Mouse (Mus musculus) lung, postnatal 0 days (tissue): ENCODE measurements around the gene Ergic1. TPM values are rescaled to one million over a fixed set of nuclear protein-coding genes. Genes with fewer than 3 reads are reported as not detected.
A peak's percentile ranks its signal among the peaks of the same experiment; 100 is the strongest.

Experiments
- ATAC-seq: fragments of 200-750 bp; cut with Nextera tagmentation; 2 replicates; pipeline ENCODE4 v1.8.0; 2017; ENCODE audit warnings: moderate library complexity
- DNase-seq: peaks from one replicate; pipeline ENCODE4 v3.0.0-alpha.2; 2016; ENCODE audit warnings: low spot score
- H3K27ac ChIP-seq: fragments of 300-500 bp; sonication (generic); 2 replicates; pipeline ENCODE4 v1.5.1; 2014; ENCODE audit warnings: antibody characterized with exemption, mild to moderate bottlenecking, low read length, mixed read lengths
- H3K27me3 ChIP-seq: fragments of 300-500 bp; sonication (generic); replicated peaks from 2 replicates; pipeline ENCODE4 v1.6.1; 2014; ENCODE audit warnings: low read length, mixed read lengths; ENCODE audit not compliant: insufficient read depth
- H3K36me3 ChIP-seq: fragments of 300-500 bp; sonication (generic); 2 replicates; pipeline ENCODE4 v1.6.1; 2014; ENCODE audit warnings: low read length, mixed read lengths; ENCODE audit not compliant: insufficient read depth
- H3K4me1 ChIP-seq: fragments of 300-500 bp; sonication (generic); 2 replicates; pipeline ENCODE4 v1.6.1; 2014; ENCODE audit warnings: antibody characterized with exemption, low read depth, low read length, mixed read lengths; ENCODE audit not compliant: insufficient read depth
- H3K4me2 ChIP-seq: fragments of 300-500 bp; sonication (generic); replicated peaks from 2 replicates; pipeline ENCODE4 v1.6.1; 2014; ENCODE audit warnings: low read depth, mild to moderate bottlenecking, low read length, moderate library complexity, mixed read lengths
- H3K4me3 ChIP-seq: fragments of 300-500 bp; sonication (generic); 2 replicates; pipeline ENCODE4 v1.5.1; 2014; ENCODE audit warnings: low read depth, low read length
- H3K9ac ChIP-seq: fragments of 300-500 bp; sonication (generic); replicated peaks from 2 replicates; pipeline ENCODE4 v1.6.1; 2014; ENCODE audit warnings: low read depth, mild to moderate bottlenecking
- H3K9me3 ChIP-seq: fragments of 300-500 bp; sonication (generic); 2 replicates; pipeline ENCODE4 v1.6.1; 2016; ENCODE audit warnings: low read length, mixed read lengths
- CTCF ChIP-seq: IDR thresholded peaks from 2 replicates; pipeline ENCODE4 v1.5.1; 2016; ENCODE audit warnings: antibody characterized with exemption, mild to moderate bottlenecking
- EP300 ChIP-seq: IDR thresholded peaks from 2 replicates; pipeline ENCODE4 v1.6.1; 2016; ENCODE audit warnings: antibody characterized with exemption, mild to moderate bottlenecking, control low read depth
- WGBS: fragments of 180-500 bp; shearing (Covaris S2); extraction: QIAGEN DNeasy Blood & Tissue Kit; methylation state at CpG from one replicate; pipeline ENCODE4 v1.1.7; 2014; 5-methylcytosine and 5-hydroxymethylcytosine counted together
- polyA plus RNA-seq: library from polyadenylated mRNA; unstranded; fragments of >200 nt; fragmentation: Nextera tagmentation; extraction: Ambion mirVana; gene quantifications from 2 replicates; pipeline ENCODE4 v1.2.1, GENCODE M21; 2015

Gene Ergic1
- polyA plus RNA-seq, 1 experiment from 2014 or later, result 50.6 TPM

GRCm38 (mm10) chr17:26549148-26549809 lies 12.0 kb upstream of the Ergic1 start:
- peak; percentile 76 for ATAC-seq
- H3K4me2 ChIP-seq, result 0 out of 2 replicates have a peak overlapping the region, but pooled peaks have one; percentile 12
- no peaks in the 10 kb centered on the region for H3K27me3 ChIP-seq
- H3K4me1 ChIP-seq, result peaks cover 5% of the 10 kb centered on the region
- peak; percentile 65 for DNase-seq
- no peaks in the 10 kb centered on the region for H3K9me3 ChIP-seq
- H3K36me3 ChIP-seq, result no peaks in the 10 kb centered on the region
- H3K4me3 ChIP-seq, result no peak overlapping the region
- peak overlapping the region; percentile 72 for H3K27ac ChIP-seq
- peak overlapping the region; percentile 16; the same call in 1 of the 2 replicates for H3K9ac ChIP-seq
- no peak; the same call in none of the 2 replicates for TF ChIP-seq EP300
- no peak for TF ChIP-seq CTCF
- WGBS, result 10% methylated on average over 12 of the region's 12 CpGs

- H3K9me3 ChIP-seq, result no peaks in the 10 kb centered on the region
- 85% methylated on average over 6 of the region's 6 CpGs for WGBS
- peaks cover 5% of the 10 kb centered on the region for H3K4me1 ChIP-seq
- no peak overlapping the region for H3K27ac ChIP-seq
- no peak overlapping the region for H3K4me3 ChIP-seq
- no peak for TF ChIP-seq EP300
- no peak for TF ChIP-seq CTCF
- H3K9ac ChIP-seq, result no peak overlapping the region
- no peak overlapping the region for H3K4me2 ChIP-seq
- no peak for DNase-seq
- H3K27me3 ChIP-seq, result no peaks in the 10 kb centered on the region
- no peak for ATAC-seq
- no peaks in the 10 kb centered on the region for H3K36me3 ChIP-seq
Observed at GRCm38 (mm10) chr17:26551104-26551503, 10.2 kb upstream of the Ergic1 start.

GRCm38 (mm10) chr17:26553033-26553432 lies 8.3 kb upstream of the Ergic1 start:
- no peak overlapping the region for H3K4me2 ChIP-seq

GRCm38 (mm10) chr17:26560526-26561289 lies 581 bp upstream of the Ergic1 start:
- Histone ChIP-seq H3K4me1 (peaks cover 21% of the 10 kb centered on the region), H3K27me3 (no peaks in the 10 kb centered on the region), H3K36me3 (no peaks in the 10 kb centered on the region), H3K9ac (peak overlapping the region; percentile 32), H3K27ac (peak overlapping the region; percentile 72), H3K4me3 (peak overlapping the region; percentile 68), H3K4me2 (peak overlapping the region; percentile 96), H3K9me3 (no peaks in the 10 kb centered on the region)
- ATAC-seq (peak; percentile 6; the same call in 1 of the 2 replicates), DNase-seq (no peak)
- TF ChIP-seq CTCF (no peak), EP300 (no peak)
- WGBS, result 30% methylated on average over 9 of the region's 9 CpGs

More at GRCm38 (mm10) chr17:26553033-26553432, 8.3 kb upstream of the Ergic1 start:
- DNase-seq, result no peak
- WGBS, result 77% methylated on average over 3 of the region's 3 CpGs
- no peaks in the 10 kb centered on the region for H3K27me3 ChIP-seq
- no peak for ATAC-seq
- H3K4me3 ChIP-seq, result no peak overlapping the region
- no peak for TF ChIP-seq EP300
- no peak for TF ChIP-seq CTCF
- H3K4me1 ChIP-seq, result peaks cover 5% of the 10 kb centered on the region
- H3K9me3 ChIP-seq, result no peaks in the 10 kb centered on the region
- H3K27ac ChIP-seq, result no peak overlapping the region
- H3K36me3 ChIP-seq, result no peaks in the 10 kb centered on the region
- no peak overlapping the region for H3K9ac ChIP-seq

GRCm38 (mm10) chr17:26561651-26562181 lies 427 bp downstream of the Ergic1 start, which contains the start of gene Dusp1:
Gene Dusp1, minus strand, starts transcription at chr17:26562128.
- Histone ChIP-seq H3K4me2 (peak within 1 kb of the TSS; percentile 96), H3K27me3 (no peaks in the 10 kb centered on the region), H3K27ac (peak within 1 kb of the TSS; percentile 72), H3K36me3 (no peaks in the 10 kb centered on the region), H3K4me3 (peak within 1 kb of the TSS; percentile 68), H3K4me1 (peaks cover 21% of the 10 kb centered on the region), H3K9me3 (no peaks in the 10 kb centered on the region), H3K9ac (peak within 1 kb of the TSS; percentile 32)
- TF ChIP-seq CTCF (no peak), EP300 (no peak)
- WGBS, result under 1% methylated on average over 22 of the region's 25 CpGs
- ATAC-seq, result peak; percentile 66
- no peak for DNase-seq

- peak overlapping the region; percentile 68 for H3K4me3 ChIP-seq
- no peaks in the 10 kb centered on the region for H3K36me3 ChIP-seq
- no peak overlapping the region for H3K27ac ChIP-seq
- TF ChIP-seq EP300 (no peak), CTCF (no peak)
- H3K9ac ChIP-seq, result no peak overlapping the region
- H3K9me3 ChIP-seq, result no peaks in the 10 kb centered on the region
- DNase-seq, result no peak
- peaks cover 21% of the 10 kb centered on the region for H3K4me1 ChIP-seq
- ATAC-seq, result no peak
- no peaks in the 10 kb centered on the region for H3K27me3 ChIP-seq
- 64% methylated on average over 4 of the region's 4 CpGs for WGBS
- H3K4me2 ChIP-seq, result peak overlapping the region; percentile 96
Observed at GRCm38 (mm10) chr17:26562292-26562691, 1.0 kb downstream of the Ergic1 start.
